Mouse (Mus musculus) cortical plate, adult 2 months (tissue): Measurements from ENCODE around the gene Abcg5.

Experiments used
- CTCF ChIP-seq: fragments of 200-500 bp; IDR thresholded peaks from 2 replicates; pipeline ENCODE4 v1.5.1; 2011; ENCODE audit warnings: mild to moderate bottlenecking, control low read depth, low read length; ENCODE audit not compliant: insufficient read depth; ENCODE audit errors: extremely low read depth
- POLR2A ChIP-seq: fragments of 200-500 bp; IDR thresholded peaks from 2 replicates; pipeline ENCODE4 v1.6.1; 2011; ENCODE audit warnings: mild to moderate bottlenecking, low read length, control low read depth; ENCODE audit not compliant: insufficient read depth; ENCODE audit errors: extremely low read depth

- TF ChIP-seq CTCF, result no peak
- TF ChIP-seq POLR2A, result no peak
Measured at GRCm38 (mm10) chr17:84637971-84638370, 44.8 kb downstream of the Abcg5 start.
